Mouse (Mus musculus) ES-Bruce4 (cell line): Measurements from ENCODE around the gene Prkn.

Experiments
- CTCF ChIP-seq: IDR thresholded peaks from one replicate; pipeline ENCODE4 v1.8.1; 2011; ENCODE audit warnings: low read depth, low read length
- EP300 ChIP-seq: IDR thresholded peaks from 2 replicates; pipeline ENCODE4 v1.6.1; 2011; ENCODE audit warnings: low read depth, low read length; ENCODE audit not compliant: insufficient read depth
- POLR2A ChIP-seq: IDR thresholded peaks from one replicate; pipeline ENCODE4 v1.8.1; 2011; ENCODE audit warnings: low read length; ENCODE audit not compliant: insufficient read depth

DNA sequence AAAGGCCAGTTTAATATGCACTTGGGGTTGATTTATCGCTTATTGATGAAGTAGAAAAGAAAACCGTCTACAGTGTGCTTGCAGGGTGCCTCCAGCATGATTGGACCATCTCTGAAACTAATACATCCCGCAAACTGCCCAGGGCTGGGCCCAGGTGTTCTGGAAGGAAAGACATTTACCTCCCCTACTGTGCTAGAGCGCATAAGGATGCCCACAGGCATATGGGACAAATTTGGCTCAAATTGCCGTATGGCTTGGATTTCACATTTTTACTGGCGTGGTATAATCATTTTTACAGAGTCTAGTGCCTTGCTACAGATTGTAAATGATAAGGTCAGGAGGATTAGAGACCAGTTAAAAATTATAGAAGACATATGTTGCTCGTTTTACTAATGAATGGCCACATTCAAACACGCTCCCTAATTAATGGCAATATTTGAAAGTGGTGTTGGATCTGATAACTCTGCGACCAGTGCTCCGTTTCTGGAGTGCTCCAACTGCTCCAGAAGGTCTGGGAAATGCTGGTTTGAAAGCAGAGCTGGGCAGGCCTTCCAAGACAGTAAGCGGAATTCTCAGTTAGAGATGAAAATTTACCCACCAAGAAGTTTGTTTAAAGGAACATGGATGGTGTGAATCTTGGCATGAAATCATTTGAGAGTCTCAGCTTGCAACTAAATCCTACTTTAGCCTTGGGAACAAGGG, 1150.4 kb downstream of the Prkn start:
- TF ChIP-seq CTCF (no peak), POLR2A (no peak), EP300 (no peak)
